Comparison of ENCODE assay signal across 7 mouse cellular contexts in the genomic region with DNA sequence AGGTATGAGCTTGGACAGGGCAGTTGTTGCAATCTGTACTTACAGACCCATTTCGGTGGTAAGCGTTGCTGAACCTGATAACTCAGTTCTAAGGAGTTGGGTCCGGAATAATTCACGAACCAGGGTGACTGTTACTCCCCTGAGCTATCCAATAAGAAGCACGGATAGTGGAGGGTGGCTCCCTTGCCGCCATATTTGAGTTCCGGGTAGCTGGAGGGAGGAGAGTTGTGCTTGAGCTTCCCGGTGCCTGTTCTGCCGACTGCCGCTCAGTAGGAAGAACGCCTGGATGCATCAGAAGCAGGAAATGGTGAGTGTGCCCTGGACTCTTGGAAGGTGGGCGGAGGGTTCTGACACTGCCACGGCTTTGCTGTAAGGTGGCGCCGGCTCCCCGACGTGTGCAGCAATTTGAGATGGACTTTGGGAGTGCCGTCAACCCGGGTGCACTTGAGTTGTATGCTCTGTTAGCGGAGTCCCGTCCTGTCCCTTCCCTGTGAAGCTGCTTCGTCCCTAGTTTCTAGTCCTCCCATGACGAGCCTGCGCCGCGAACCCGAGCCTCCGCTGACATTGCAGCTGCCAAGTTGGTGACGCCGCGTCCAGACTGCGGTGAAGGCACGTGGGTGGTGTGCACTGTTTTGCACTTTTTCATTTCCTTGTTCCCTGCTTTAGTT. TPM values are rescaled to one million over a fixed set of nuclear protein-coding genes. Genes with fewer than 3 reads are reported as not detected.
DNase-seq lines count a peak whose midpoint lies in the region; ATAC-seq lines count a peak whose summit lies in the region.

A gene (plus strand): TSS at position 192 of the 668 bp plus-strand sequence.

- H3K27me3 ChIP-seq in intestine, embryonic 15.5 days (replicated peaks), result no peaks in the 10 kb centered on the region
- H3K27me3 ChIP-seq in midbrain, embryonic 10.5 days (ENCODE audit: low read depth, poor library complexity, severe bottlenecking), result no peaks in the 10 kb centered on the region

- WGBS in intestine, embryonic 15.5 days, result under 1% methylated on average over 33 of the region's 33 CpGs
- WGBS in midbrain, embryonic 10.5 days, result under 1% methylated on average over 33 of the region's 33 CpGs

- intact Hi-C loops in gastrocnemius, postnatal 36 days (cut with DNase I), result no loop called here
- intact Hi-C loops in left cerebral cortex, postnatal 25 days (cut with DNase I), result no loop called here

- DNase-seq in adrenal gland, adult 2 months, result peak; percentile 95
- peak; percentile 81 for DNase-seq in embryo, embryonic 11.5 days (ENCODE audit: low read depth, low spot score)
- DNase-seq in gastrocnemius, postnatal 36 days, result peak; percentile 81 to 82
- DNase-seq in left cerebral cortex, postnatal 25 days (ENCODE audit: low spot score in 2 of 2), result peak; percentile 91 to 96
- peak; percentile 92 for DNase-seq in midbrain, embryonic 10.5 days (ENCODE audit: low spot score)
- peak; percentile 78 for DNase-seq in right cerebral cortex, postnatal 4 days

- H3K36me3 ChIP-seq in intestine, embryonic 15.5 days, result no peaks in the 10 kb centered on the region
- 0 out of 2 replicates have a peak, but pooled peaks cover 2% of the 10 kb centered on the region for H3K36me3 ChIP-seq in midbrain, embryonic 10.5 days

- H3K4me1 ChIP-seq in intestine, embryonic 15.5 days (replicated peaks), result peaks cover 10% of the 10 kb centered on the region
- peaks cover 20% of the 10 kb centered on the region for H3K4me1 ChIP-seq in midbrain, embryonic 10.5 days

- no peaks in the 10 kb centered on the region for H3K9me3 ChIP-seq in intestine, embryonic 15.5 days
- H3K9me3 ChIP-seq in midbrain, embryonic 10.5 days (replicated peaks), result no peaks in the 10 kb centered on the region

- peak within 1 kb of the TSS; percentile 94 for H3K27ac ChIP-seq in intestine, embryonic 15.5 days
- peak within 1 kb of the TSS; percentile 86 for H3K27ac ChIP-seq in midbrain, embryonic 10.5 days (replicated peaks)

- peak within 1 kb of the TSS; percentile 77 for H3K4me2 ChIP-seq in intestine, embryonic 15.5 days (replicated peaks)

- H3K9ac ChIP-seq in intestine, embryonic 15.5 days, result peak within 1 kb of the TSS; percentile 74

- ATAC-seq in intestine, embryonic 15.5 days, result peak; percentile 99

- H3K4me3 ChIP-seq in intestine, embryonic 15.5 days (replicated peaks), result peak within 1 kb of the TSS; percentile 78
- H3K4me3 ChIP-seq in midbrain, embryonic 10.5 days, result peak within 1 kb of the TSS; percentile 76

RNA-seq across cellular contexts. Expression of the gene that starts here (rescaled TPM):
- total RNA-seq in adrenal gland, adult 2 months (2021), result 1 to 10 TPM; 3.8 to 4.4 TPM
- 0.18 and 0.21 TPM in 2 replicates for polyA plus RNA-seq in adrenal gland, adult 2 months (2012; rRNA removed)
- 1 to 10 TPM; 1.3 to 1.5 TPM for total RNA-seq in gastrocnemius, postnatal 36 days (2021)
- 10.0 and 10.7 TPM in 2 replicates for polyA plus RNA-seq in intestine, embryonic 15.5 days (2015; fragmentation: Nextera tagmentation; extraction: Ambion mirVana)
- 1 to 10 TPM; 4.9 to 6.3 TPM for total RNA-seq in left cerebral cortex, postnatal 25 days (2021)
- polyA plus RNA-seq in midbrain, embryonic 10.5 days (2016; fragmentation: Nextera tagmentation; extraction: Ambion mirVana), result 11.5 and 13.2 TPM in 2 replicates

Comparison
In these comparisons a context has a peak if more than half of its experiments do, and no peak if none do; other contexts are left out.
1. Peak in every context shown above with its lines: DNase-seq, ATAC-seq, H3K4me3 ChIP-seq and H3K27ac ChIP-seq.